Mouse (Mus musculus) cerebellum, adult 8-10 months (tissue): Measurements from ENCODE around the gene Pnpla5.
"Not testable (repeated sequence)": the region's sequence is repeated elsewhere in the genome, so short reads cannot be mapped to it uniquely, and the experiment has no call there.

Experiments used
- DNase-seq: peaks from one replicate; pipeline ENCODE4 v3.0.0; 2022

Pnpla5 gene

GRCm38 (mm10) chr15:84123075-84123474, at the start of gene Pnpla5:
Gene Pnpla5, minus strand, starts transcription at chr15:84123175.
- no peak for DNase-seq

DNA sequence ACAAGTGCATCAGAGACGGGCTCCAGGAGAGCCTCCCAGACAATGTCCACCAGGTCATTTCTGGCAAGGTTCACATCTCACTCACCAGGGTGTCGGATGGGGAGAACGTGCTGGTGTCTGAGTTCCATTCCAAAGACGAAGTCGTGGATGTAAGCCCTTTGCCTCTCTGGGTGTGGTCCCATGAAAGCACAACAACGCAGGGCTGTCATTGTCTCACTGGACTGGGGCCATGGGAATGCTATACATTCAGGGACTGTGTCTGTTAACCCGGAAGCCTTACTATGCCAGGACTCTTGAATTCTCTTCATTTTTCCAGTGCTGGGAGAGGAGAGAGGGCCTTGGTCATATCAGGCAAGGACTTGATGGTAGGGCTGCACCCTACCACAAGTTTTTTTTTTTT, 48.2 kb upstream of the Pnpla5 start:
- DNase-seq = no peak

DNA sequence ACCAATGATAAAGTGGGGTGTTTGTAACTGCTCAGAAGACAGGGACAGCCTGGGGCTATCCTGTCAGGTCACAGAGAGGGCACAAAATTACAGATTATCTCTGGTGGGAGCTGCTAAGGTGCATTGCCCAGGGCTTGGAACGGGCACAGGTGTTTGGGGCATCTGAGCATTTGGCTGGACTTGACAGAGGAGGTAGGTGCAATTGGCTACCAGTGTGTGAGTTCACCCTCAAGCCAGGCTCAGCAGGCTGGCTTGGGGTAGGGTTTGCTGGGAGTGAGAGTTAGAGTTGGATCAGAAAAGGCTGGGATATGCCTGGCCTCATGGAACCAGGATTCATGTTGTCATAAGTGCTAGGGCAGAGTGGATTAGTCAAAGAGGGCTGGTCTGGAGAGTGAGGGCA, 46.5 kb upstream of the Pnpla5 start:
- no peak for DNase-seq

DNA sequence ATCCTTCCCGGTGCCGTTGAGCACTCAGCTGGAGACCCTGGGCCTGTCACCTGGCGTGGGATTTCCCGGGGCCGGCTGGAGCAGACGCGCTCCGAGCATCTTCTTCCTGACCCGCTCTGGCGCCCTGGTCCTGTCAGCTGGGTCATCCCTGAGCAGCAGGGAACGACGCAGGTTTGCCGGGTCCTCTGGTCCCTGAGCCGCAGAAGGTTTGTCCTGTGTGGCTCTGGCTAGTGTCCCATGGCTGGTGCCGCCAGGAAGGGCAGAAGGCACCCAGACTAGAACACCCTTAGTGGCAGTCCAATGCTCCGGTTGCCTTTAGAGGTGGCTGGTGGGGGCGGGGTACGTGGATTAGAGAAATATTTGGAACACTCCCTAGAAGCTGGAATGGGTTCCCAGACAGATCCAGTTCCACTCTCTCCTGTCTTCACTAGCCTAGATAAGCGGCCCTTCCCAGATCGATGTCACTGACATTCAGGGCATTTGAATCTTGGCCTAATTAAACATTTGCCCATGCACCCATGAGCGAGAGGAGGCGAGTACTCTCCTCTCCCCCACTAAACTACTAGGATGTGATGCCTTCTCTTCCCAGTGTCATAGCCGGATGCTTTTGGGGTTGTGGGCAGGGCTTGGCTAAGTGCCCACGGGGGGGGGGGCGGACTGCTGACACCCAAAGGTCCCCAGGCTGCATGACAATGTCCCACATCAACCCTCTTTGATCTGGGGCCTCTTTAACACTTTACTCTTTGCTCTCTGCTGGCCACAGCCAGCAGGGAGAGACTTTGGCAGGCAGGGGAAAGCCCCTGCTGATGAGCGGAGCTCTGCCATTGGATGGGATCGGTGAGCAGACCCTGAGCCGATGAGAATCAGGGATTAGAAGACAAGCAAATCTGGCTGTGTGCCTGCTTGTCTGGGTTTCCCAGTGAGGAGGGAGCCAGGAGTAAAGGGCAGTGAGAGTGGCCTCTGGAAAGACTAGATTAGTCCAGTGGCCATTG, 45.5 kb upstream of the Pnpla5 start:
- DNase-seq = peak; percentile 70

DNA sequence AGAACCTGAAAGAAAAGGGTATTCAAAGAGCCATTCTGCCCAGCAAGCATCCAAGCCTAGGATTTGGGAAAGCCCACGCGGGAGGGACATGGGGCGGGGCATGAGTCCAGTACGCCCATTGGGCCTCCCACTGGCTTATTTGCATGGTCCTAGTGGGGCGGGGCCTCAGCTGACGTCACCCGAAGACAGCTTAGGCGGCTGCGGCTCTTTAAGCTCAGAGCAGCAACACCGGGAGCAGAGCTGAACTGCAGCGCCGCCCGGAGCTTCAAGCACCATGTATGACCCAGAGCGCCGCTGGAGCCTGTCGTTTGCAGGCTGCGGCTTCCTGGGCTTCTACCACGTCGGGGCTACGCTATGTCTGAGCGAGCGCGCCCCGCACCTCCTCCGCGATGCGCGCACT, 44.6 kb upstream of the Pnpla5 start, which contains the start of gene Pnpla3:
Pnpla3 (plus strand) TSS at position 238 of the 400 bp plus-strand sequence.
- DNase-seq = peak; percentile 97

GRCm38 (mm10) chr15:84166818-84167217, 43.8 kb upstream of the Pnpla5 start:
- DNase-seq = no peak

- no peak for DNase-seq
These were observed 38.9 kb upstream of the Pnpla5 start for GRCm38 (mm10) chr15:84161871-84162270.

DNA sequence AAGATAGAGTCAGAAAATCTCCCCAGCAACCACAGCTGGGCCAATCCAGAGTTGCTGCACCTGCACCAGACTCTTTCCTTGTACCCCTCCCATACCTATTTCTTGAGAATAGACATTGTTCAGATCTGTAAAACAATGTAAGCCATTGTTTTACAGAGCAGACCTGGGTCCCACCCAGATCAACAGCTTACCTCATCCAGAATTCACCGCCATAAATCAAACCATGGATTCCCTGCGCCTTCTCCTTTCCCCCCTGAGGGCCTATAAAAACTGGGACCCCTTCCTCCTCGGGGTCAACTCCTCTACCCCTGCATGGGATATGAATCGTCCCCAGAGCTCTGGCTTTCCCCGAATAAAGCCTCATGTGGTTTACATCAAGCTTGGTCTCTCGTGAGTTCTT, 34.6 kb upstream of the Pnpla5 start:
- not testable (repeated sequence) for DNase-seq

- no peak for DNase-seq
These were observed 33.2 kb upstream of the Pnpla5 start for GRCm38 (mm10) chr15:84156158-84156557.

GRCm38 (mm10) chr15:84140929-84141328, 18.0 kb upstream of the Pnpla5 start:
- no peak for DNase-seq

- no peak for DNase-seq
These were observed 17.1 kb upstream of the Pnpla5 start for GRCm38 (mm10) chr15:84140109-84140508.

GRCm38 (mm10) chr15:84139592-84140005, 16.6 kb upstream of the Pnpla5 start:
- DNase-seq = no peak

- no peak for DNase-seq
These were observed 13.8 kb upstream of the Pnpla5 start for GRCm38 (mm10) chr15:84136473-84137415.

GRCm38 (mm10) chr15:84135472-84135871, 12.5 kb upstream of the Pnpla5 start:
- DNase-seq = peak; percentile 16

- DNase-seq = no peak
These were observed 10.5 kb upstream of the Pnpla5 start for GRCm38 (mm10) chr15:84133440-84133839.

DNA sequence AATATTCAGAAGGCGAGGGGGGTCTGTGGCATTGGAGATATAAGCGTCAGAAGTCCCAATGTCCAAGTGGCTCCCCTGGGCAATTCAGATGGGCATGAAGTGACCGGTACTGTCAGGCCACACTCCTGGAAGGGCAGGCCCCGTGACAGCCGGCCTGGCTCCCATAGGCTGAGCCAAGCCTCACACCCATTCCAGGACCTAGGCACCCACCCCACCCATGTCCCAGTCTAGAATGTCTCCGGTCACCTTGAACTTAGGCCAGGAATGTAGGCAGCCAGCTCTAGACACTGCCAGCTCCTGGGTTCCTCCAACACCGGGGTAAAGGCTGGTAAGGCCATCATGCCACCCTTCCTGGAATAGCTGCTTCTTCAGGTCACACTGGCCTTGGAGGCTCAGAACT, 9.0 kb upstream of the Pnpla5 start:
- DNase-seq = peak; percentile 34

DNA sequence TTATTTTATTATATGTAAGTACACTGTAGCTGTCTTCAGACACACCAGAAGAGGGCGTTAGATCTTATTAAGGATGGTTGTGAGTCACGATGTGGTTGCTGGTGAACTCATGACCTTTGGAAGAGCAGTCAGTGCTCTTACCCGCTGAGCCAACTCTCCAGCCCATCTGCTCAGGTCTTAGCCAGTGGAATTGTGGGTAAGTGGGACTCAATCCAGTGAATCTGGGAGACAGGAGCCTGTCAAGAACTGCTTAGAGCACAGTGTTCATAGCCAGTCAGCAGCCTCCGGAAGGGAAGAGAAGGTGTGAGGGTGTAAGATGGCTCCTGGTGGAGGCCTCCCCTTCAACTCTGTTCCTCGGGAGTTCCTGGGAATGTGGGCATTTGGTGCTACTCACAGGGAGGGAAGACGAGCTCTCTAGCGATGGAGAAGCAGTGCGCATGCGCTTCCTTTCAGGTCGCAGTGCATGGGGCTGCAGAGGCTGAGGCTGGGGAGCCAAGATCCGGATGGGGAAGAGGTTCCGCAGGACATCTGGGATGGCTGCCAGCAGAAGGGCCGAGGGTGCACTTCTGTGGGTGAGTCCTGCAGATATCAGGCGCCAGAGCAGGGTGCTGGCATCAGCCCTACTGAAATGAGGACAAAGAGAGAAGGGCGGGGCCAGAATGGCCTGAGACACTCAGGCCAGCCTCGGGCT, 8.3 kb upstream of the Pnpla5 start:
- peak; percentile 71 for DNase-seq

GRCm38 (mm10) chr15:84126871-84127270, 3.9 kb upstream of the Pnpla5 start:
- no peak for DNase-seq

GRCm38 (mm10) chr15:84126447-84126846, 3.5 kb upstream of the Pnpla5 start:
- no peak for DNase-seq

DNA sequence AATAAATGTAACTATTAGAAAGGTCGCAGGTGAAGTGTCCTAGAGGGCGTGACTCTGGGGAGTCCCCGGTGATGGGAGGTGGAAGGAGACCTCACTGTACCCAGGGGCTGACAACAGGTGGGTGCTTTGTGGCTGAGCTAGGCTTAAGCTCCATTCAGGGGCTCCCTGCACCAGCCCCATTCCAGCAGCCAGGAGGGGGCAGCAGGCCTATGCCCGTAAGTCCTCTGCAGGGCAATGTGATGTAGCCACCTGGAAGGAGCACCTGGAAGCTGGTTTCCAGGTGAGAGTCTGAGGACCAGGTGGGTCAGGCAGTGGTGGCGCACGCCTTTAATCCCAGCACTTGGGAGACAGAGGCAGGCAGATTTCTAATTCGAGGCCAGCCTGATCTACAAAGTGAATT, 1.1 kb upstream of the Pnpla5 start:
- no peak for DNase-seq

GRCm38 (mm10) chr15:84121036-84121435, 1.9 kb downstream of the Pnpla5 start:
- DNase-seq = no peak

- DNase-seq = peak; percentile 25
These were observed 2.4 kb downstream of the Pnpla5 start for GRCm38 (mm10) chr15:84120612-84121011.

DNA sequence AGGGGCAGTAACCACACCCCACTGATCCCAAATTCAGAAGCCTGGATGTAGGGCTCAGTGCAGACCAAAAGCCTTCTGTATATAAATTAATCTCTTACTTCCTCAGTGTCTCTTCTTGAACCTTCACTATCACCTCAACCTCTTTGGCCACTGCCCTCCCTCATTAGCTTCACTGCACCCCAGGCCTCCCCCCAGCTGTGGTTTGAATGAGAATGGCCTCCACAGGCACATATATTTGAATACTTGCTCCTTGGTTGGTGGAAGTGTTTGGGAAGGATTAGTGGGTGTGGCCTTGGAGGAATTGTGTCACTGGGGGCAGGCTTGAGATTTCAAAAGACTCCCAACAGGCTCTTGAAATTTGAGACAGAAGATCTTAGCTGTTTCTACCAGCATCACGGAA, 6.5 kb downstream of the Pnpla5 start:
- DNase-seq = no peak
